Mouse (Mus musculus): ENCODE measurements at regions not wholly inside any gene's neighbourhood (a gene's known extent, or its start where the extent isn't known, plus 50 kb on each side); places are given as distances from the start of the nearest gene placed in this dataset.

- no peak for DNase-seq (ENCODE audit: low spot score in 2 of 2)
Observed at GRCm38 (mm10) chr6:31082613-31083470, 124.0 kb upstream of the Klf14 start.

DNA sequence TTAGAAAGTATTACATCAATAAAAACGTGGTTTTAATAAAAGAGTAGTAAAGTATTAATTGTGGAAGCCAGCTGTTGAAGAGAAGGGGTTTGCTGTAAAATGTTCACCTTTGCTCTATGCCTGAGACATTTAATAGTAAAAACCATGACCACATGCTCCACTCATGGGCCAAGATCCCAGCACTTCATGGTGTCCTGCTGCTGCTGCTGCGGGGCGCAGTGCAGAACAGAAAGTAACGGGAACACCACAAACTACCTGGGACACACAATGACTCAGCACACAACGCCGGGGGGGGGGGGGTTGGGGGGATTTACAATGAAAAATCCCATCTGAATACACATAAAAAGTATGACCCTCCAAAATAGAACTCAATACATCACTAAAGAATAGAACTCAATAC, 124.8 kb upstream of the Klf14 start:
- DNase-seq (ENCODE audit: low spot score in 2 of 2), result no peak

DNA sequence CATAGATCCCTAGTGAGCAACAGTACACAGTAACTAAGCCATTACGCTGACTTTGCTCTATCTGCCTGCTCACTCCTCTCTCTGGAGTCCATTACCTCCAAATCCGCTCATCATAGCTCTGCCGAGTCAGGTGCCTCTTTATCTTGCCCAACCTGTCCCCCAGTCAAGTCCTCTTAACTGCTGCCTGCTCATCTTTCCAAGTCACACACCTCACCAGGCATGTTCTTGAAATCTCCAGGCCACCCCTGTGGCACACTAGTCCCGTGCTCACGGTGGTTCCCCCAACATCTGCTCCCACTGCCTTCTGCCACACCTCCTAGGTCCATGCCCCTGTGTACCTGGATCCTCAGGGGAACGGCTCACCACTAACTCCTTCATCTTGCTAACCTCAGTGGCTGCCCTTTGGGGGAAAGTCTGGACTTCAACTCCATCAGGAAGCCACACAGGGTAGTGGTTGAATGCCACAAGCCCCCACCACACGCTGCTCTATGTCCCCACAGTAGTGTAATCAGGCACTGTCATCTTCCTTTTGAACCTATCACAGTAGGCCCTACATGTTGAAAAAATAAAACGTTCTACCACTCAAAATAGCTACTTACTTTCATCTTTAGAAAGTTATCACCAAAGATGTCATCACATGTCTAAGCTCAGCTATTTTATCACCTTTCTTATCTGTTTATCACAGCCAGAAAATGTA, 126.3 kb upstream of the Klf14 start:
- DNase-seq (ENCODE audit: low spot score in 2 of 2), result no peak

DNA sequence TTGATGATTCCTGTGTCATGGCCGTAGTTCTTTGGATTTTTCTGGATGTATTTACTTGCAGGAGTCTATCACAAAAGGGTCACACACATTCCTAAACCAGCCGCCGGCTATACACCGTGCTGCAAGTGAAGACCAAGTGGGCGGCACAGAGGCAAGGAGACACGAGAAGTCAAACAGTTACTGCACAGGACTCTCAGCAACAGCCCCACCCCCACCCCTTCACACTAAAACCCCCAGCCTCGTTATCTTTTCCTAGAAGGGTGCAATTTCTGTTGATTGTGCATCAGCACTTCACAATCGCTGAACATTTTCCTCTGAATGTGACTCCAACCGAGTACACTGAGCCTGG, 126.9 kb upstream of the Klf14 start:
- DNase-seq (ENCODE audit: low spot score in 2 of 2), result no peak

- no peak for DNase-seq (ENCODE audit: low spot score in 2 of 2)
Observed at GRCm38 (mm10) chr6:31086283-31086682, 127.4 kb upstream of the Klf14 start.

- DNase-seq (ENCODE audit: low spot score in 2 of 2), result no peak
Observed at GRCm38 (mm10) chr6:31086798-31087360, 128.0 kb upstream of the Klf14 start.

- no peak for DNase-seq (ENCODE audit: low spot score in 2 of 2)
Observed at GRCm38 (mm10) chr6:31087511-31087910, 128.6 kb upstream of the Klf14 start.

GRCm38 (mm10) chr6:31088147-31088972, 129.5 kb upstream of the Klf14 start:
- DNase-seq (ENCODE audit: low spot score in 2 of 2), result peak in 1 of 2 experiments; percentile 66

DNA sequence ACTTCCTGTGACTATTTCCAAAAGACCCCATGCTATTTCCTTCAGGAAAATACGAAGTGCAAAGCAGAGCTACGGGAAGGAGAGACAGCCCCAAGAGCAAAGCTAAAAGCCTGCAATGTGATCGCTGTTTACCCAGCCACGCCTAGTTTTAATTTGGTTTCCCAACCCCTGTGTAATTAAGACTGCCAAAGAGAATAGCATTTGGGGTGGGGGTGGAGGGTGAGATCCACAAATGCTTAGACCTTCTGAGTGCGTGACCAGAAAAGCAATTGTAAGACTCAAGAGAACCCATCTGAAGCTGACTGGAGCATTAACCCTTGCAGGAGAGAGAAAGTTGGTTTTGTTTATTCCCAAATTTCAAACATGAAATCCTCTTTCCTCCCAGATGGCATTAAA, 130.1 kb upstream of the Klf14 start:
- DNase-seq (ENCODE audit: low spot score in 2 of 2), result no peak

DNA sequence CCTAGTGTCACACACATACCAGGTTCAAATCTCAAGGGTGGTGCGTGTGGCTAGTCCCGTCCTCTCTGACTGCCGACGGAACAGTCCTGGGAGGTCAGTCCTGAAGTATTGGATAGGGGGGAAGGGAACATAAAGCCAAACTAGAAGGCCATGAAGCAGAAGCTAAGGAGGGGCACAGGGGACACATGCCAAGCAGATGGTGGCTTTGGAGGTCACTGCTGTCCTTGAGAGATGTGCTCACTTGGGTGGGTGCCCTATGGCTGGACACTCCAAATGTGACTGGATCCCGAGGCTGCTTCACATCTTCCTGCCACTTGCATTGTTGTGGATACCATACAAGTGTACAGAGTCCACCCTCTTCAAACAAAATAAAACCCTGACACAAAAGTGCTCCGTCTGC, 131.4 kb upstream of the Klf14 start:
- DNase-seq (ENCODE audit: low spot score in 2 of 2), result no peak

- no peak for DNase-seq (ENCODE audit: low spot score in 2 of 2)
Observed at GRCm38 (mm10) chr6:31090791-31091190, 131.9 kb upstream of the Klf14 start.

DNA sequence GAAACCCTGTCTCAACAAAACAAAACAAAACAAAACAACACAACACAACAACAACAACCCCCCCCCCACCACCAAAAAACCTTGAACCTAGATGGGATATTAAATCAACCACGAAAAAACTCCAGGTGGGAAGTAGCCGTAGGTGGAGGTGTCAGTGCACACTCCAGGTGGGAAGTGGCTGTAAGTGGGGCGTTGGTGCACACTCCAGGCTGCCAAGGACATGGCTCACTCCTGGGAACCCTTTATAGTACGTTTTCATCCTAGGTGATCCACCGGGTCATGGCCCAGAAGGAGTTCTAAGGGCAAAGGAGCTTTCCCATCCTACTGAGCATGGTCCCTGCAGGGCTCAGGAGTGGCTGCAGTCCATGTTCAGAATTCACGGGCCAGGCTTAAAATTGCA, 133.4 kb upstream of the Klf14 start:
- no peak for DNase-seq (ENCODE audit: low spot score in 2 of 2)

GRCm38 (mm10) chr6:31092760-31093159, 133.9 kb upstream of the Klf14 start:
- no peak for DNase-seq (ENCODE audit: low spot score in 2 of 2)

- DNase-seq (ENCODE audit: low spot score in 2 of 2), result no peak
Observed at GRCm38 (mm10) chr6:31095943-31096714, 137.3 kb upstream of the Klf14 start.

- DNase-seq (ENCODE audit: low spot score in 2 of 2), result no peak
Observed at GRCm38 (mm10) chr6:31096787-31097186, 137.9 kb upstream of the Klf14 start.

GRCm38 (mm10) chr6:31097254-31097653, 138.4 kb upstream of the Klf14 start:
- DNase-seq (ENCODE audit: low spot score in 2 of 2), result no peak

DNA sequence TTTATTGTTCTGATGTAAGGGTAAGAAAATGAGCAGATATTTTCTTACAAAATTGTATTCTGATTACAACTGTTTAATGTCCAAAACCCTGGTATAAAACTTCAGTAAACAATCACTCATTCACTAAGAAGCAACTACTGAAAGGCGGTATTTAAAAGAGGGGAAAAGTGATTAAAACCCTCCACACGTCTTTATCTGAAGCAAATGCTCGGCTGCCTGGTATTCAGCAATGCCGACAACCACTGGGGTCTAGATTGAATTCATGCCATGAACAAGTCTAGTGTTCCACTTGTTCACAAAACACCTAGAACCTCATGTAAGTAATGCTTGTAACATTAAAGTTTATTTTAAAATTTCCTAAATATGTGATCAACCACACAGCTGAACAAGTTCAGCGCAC, 139.2 kb upstream of the Klf14 start:
- DNase-seq (ENCODE audit: low spot score in 2 of 2), result no peak

GRCm38 (mm10) chr6:31100084-31100579, 141.3 kb upstream of the Klf14 start:
- DNase-seq (ENCODE audit: low spot score in 2 of 2), result no peak

GRCm38 (mm10) chr6:31100749-31101148, 141.9 kb upstream of the Klf14 start:
- DNase-seq (ENCODE audit: low spot score in 2 of 2), result no peak

DNA sequence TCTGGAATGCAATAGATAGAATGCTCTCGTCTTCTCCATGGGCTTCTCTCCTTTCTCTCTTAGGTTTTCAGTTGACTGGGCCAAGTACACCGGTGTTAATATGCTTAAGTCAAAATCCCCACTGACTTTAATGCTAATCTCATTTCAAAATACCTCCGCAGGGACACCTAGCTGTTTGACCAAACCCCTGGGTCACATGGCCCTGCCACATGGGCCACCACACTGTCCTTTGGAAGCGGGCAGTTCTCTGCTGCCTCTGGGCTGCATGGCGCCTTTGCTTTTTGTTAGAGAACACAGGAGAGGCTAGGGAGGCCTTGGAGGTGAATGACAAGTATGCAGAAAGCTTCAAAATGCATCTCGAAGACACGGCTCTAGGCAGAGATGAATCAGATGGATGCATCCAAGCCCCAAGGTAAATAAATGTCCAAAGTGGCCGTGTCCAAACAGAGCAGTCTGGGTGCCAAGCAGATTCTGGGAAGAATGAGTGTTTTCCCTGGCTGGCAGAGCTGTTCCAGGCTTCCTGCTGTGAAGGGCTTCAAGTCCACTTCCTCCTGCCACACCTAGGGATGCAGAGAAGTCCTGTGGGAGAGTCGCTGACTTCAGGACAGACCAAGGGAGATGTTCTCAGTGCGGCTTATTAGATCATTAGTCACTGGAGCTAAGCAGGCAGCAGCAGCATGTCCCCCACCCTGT, 147.4 kb upstream of the Klf14 start:
- no peak for DNase-seq (ENCODE audit: low spot score in 2 of 2)

Measured in right cerebral cortex, adult 2 months (tissue).